ENCODE assay signal across 22 mouse cellular contexts in the genomic region with DNA sequence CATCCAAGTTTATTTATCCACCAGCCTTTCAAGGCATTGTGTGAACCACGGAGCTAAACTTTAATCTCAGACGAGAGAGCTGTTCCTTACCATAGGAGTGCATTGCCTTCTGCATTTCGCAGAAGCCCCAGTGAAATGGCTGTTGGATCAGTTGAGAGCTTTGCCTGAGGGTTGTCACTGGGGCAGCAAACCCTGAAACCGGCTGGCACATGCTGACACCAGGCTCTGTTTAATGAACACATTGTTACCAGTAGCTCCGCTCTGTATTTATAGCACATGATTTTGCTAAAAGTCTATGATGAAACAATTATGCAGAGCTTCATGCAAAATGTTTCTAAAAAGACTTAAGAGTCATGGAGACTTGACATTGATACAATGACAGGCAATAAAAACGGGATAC.
A peak's percentile ranks its signal among the peaks of the same experiment; 100 is the strongest.
DNase-seq lines count a peak whose midpoint lies in the region.
"Had no signal": no experiment of that assay in that cellular context is flagged by ENCODE, and none has a peak within 500 bp of the region (broad histone marks: within the 10 kb centered on the region; RNA-seq: fewer than 3 reads in every experiment).

No protein-coding gene starts in this region.

- H3K4me1 ChIP-seq in heart, embryonic 10.5 days: peaks cover 9% of the 10 kb centered on the region
- H3K4me1 ChIP-seq: embryonic facial prominence, embryonic 12.5 days; forebrain, embryonic 12.5 days; forebrain, embryonic 15.5 days; hindbrain, embryonic 12.5 days; hindbrain, embryonic 15.5 days had no signal

- H3K36me3 ChIP-seq in heart, embryonic 10.5 days: no peaks in the 10 kb centered on the region
- H3K36me3 ChIP-seq: embryonic facial prominence, embryonic 12.5 days; embryonic facial prominence, embryonic 15.5 days; forebrain, embryonic 12.5 days; forebrain, embryonic 15.5 days; heart, embryonic 12.5 days; heart, embryonic 15.5 days; hindbrain, embryonic 12.5 days; hindbrain, embryonic 15.5 days had no signal

- intact Hi-C loops in heart, postnatal 25 days (cut with DNase I): no loop called here

- no peak overlapping the region for H3K4me3 ChIP-seq in heart, embryonic 10.5 days
- H3K4me3 ChIP-seq: embryonic facial prominence, embryonic 12.5 days; embryonic facial prominence, embryonic 15.5 days; forebrain, embryonic 12.5 days; forebrain, embryonic 15.5 days; heart, embryonic 12.5 days; heart, embryonic 15.5 days; hindbrain, embryonic 12.5 days; hindbrain, embryonic 15.5 days had no signal

- peak; percentile 31 for DNase-seq in heart, embryonic 10.5 days (ENCODE audit: low spot score)
- no peak for DNase-seq in heart, postnatal 25 days (ENCODE audit: low spot score)
- DNase-seq in testis, postnatal 10 days (ENCODE audit: low spot score): peak; percentile 28
- DNase-seq in testis, postnatal 14 days (ENCODE audit: low spot score): no peak
- peak; percentile 23 to 45 for DNase-seq in layer of hippocampus, postnatal 36 days
- DNase-seq in right cerebral cortex, postnatal 25 days: no peak
- DNase-seq: adrenal gland, adult 2 months; adrenal gland, postnatal 25 days; cerebellum, adult 2 months; cerebellum, adult 9-11 months; cerebellum, postnatal 25 days; gastrocnemius, postnatal 10 days; gastrocnemius, postnatal 36 days; heart, postnatal 10 days had no signal

- WGBS in heart, embryonic 10.5 days: 65% methylated on average over 6 of the region's 6 CpGs

- no peak overlapping the region for H3K27ac ChIP-seq in heart, embryonic 10.5 days
- H3K27ac ChIP-seq: embryonic facial prominence, embryonic 12.5 days; embryonic facial prominence, embryonic 15.5 days; forebrain, embryonic 12.5 days; forebrain, embryonic 15.5 days; heart, embryonic 15.5 days; hindbrain, embryonic 12.5 days; hindbrain, embryonic 15.5 days had no signal

- no peaks in the 10 kb centered on the region for H3K27me3 ChIP-seq in heart, embryonic 10.5 days (ENCODE audit: insufficient read depth, poor library complexity, severe bottlenecking)
- H3K27me3 ChIP-seq: embryonic facial prominence, embryonic 12.5 days; embryonic facial prominence, embryonic 15.5 days; forebrain, embryonic 12.5 days; forebrain, embryonic 15.5 days; heart, embryonic 12.5 days; heart, embryonic 15.5 days; hindbrain, embryonic 12.5 days; hindbrain, embryonic 15.5 days had no signal

- H3K9me3 ChIP-seq in heart, embryonic 10.5 days: no peaks in the 10 kb centered on the region
- H3K9me3 ChIP-seq: embryonic facial prominence, embryonic 15.5 days; forebrain, embryonic 12.5 days; forebrain, embryonic 15.5 days; heart, embryonic 12.5 days; heart, embryonic 15.5 days; hindbrain, embryonic 12.5 days; hindbrain, embryonic 15.5 days had no signal

Comparison
In these comparisons a context has a peak if more than half of its experiments do, and no peak if none do; other contexts are left out.
1. DNase-seq: peak in heart, embryonic 10.5 days (single experiment), testis, postnatal 10 days (single experiment) and layer of hippocampus, postnatal 36 days (2 of 2); none in heart, postnatal 25 days (single experiment), testis, postnatal 14 days (single experiment) and right cerebral cortex, postnatal 25 days (single experiment).